ENCODE assay signal across 8 mouse cellular contexts in genomic region chr11:32221951-32222409, GRCm38 (mm10). TPM values are rescaled to one million over a fixed set of nuclear protein-coding genes. Genes with fewer than 3 reads are reported as not detected.
DNase-seq lines count a peak whose midpoint lies in the region; ATAC-seq lines count a peak whose summit lies in the region.

Gene Rhbdf1, minus strand, starts transcription at chr11:32222300.

- under 1% methylated on average over 60 of the region's 72 CpGs for WGBS in neural tube, embryonic 11.5 days
- under 1% methylated on average over 50 of the region's 72 CpGs for WGBS in intestine, embryonic 16.5 days

- no peaks in the 10 kb centered on the region for H3K36me3 ChIP-seq in neural tube, embryonic 11.5 days (ENCODE audit: control insufficient read depth, insufficient read depth, low read length)
- H3K36me3 ChIP-seq in intestine, embryonic 16.5 days (ENCODE audit: control insufficient read depth, insufficient read depth, low read length) = no peaks in the 10 kb centered on the region

- peak; percentile 76 for DNase-seq in neural tube, embryonic 11.5 days (ENCODE audit: low spot score)
- DNase-seq in neural tube, embryonic 10.5 days (ENCODE audit: extremely low spot score, low spot score) = no peak
- peak; percentile 56 for DNase-seq in cerebellum, adult 9-11 months
- no peak for DNase-seq in gonadal fat pad, adult 2 months (ENCODE audit: low read depth)
- DNase-seq in liver = peak; percentile 55
- peak; percentile 43 for DNase-seq in naive thymus-derived CD4-positive, alpha-beta T cell, adult 2 months (ENCODE audit: low read depth)

- H3K4me2 ChIP-seq in neural tube, embryonic 11.5 days (ENCODE audit: low read depth) = peak within 1 kb of the TSS; percentile 99
- peak within 1 kb of the TSS; percentile 72 for H3K4me2 ChIP-seq in intestine, embryonic 16.5 days (ENCODE audit: low read depth, low read length)

- H3K9ac ChIP-seq in neural tube, embryonic 11.5 days (ENCODE audit: low read length) = peak within 1 kb of the TSS; percentile 89
- peak within 1 kb of the TSS; percentile 98 for H3K9ac ChIP-seq in intestine, embryonic 16.5 days (ENCODE audit: low read depth, low read length)

- peak within 1 kb of the TSS; percentile 40 for H3K27ac ChIP-seq in neural tube, embryonic 11.5 days (ENCODE audit: low read depth, low read length)
- H3K27ac ChIP-seq in intestine, embryonic 16.5 days (ENCODE audit: low read length) = peak within 1 kb of the TSS; percentile 98

- no peaks in the 10 kb centered on the region for H3K9me3 ChIP-seq in neural tube, embryonic 11.5 days (ENCODE audit: control insufficient read depth, low read length)
- H3K9me3 ChIP-seq in intestine, embryonic 16.5 days (ENCODE audit: control insufficient read depth, low read length) = no peaks in the 10 kb centered on the region

- H3K4me3 ChIP-seq in neural tube, embryonic 11.5 days (ENCODE audit: low read depth, low read length) = peak within 1 kb of the TSS; percentile 85
- peak within 1 kb of the TSS; percentile 92 for H3K4me3 ChIP-seq in intestine, embryonic 16.5 days (ENCODE audit: low read length)

- peaks cover 6% of the 10 kb centered on the region; the same call in 1 of the 2 replicates for H3K27me3 ChIP-seq in neural tube, embryonic 11.5 days (ENCODE audit: control insufficient read depth, insufficient read depth, low read length)
- H3K27me3 ChIP-seq in intestine, embryonic 16.5 days (replicated peaks; ENCODE audit: control insufficient read depth, insufficient read depth, low read length) = no peaks in the 10 kb centered on the region

- H3K4me1 ChIP-seq in neural tube, embryonic 11.5 days (ENCODE audit: control insufficient read depth, insufficient read depth, low read length) = peaks cover 22% of the 10 kb centered on the region
- H3K4me1 ChIP-seq in intestine, embryonic 16.5 days (ENCODE audit: control insufficient read depth, insufficient read depth, low read length) = peaks cover 67% of the 10 kb centered on the region

- ATAC-seq in neural tube, embryonic 11.5 days (ENCODE audit: insufficient read depth, low FRiP score, low TSS enrichment) = peak; percentile 3; the same call in 1 of the 2 replicates
- peak; percentile 43 for ATAC-seq in intestine, embryonic 16.5 days
- no peak for ATAC-seq in inflammation-experienced regulatory T-cells, adult 6 months

RNA-seq across cellular contexts. Expression of gene Rhbdf1, which starts in this region (rescaled TPM):
- polyA plus RNA-seq in neural tube, embryonic 11.5 days (2014; fragmentation: Nextera tagmentation; extraction: Ambion mirVana) = 24.6 and 24.7 TPM in 2 replicates
- 98.4 and 128 TPM in 2 replicates for polyA plus RNA-seq in gonadal fat pad, adult 2 months (2012; rRNA removed)
- 50.3 and 51.5 TPM in 2 replicates for polyA plus RNA-seq in intestine, embryonic 16.5 days (2015; fragmentation: Nextera tagmentation; extraction: Ambion mirVana)
- under 1 TPM in 1 of 3 experiments, not detected in 2; 0.70 TPM for polyA plus RNA-seq in inflammation-experienced regulatory T-cells, adult 6 months (2017; shearing (Covaris generic))

Comparison
In these comparisons a context has a peak if more than half of its experiments do, and no peak if none do; other contexts are left out.
1. RNA of gene Rhbdf1 (polyA plus RNA-seq): 98.4 to 128 TPM in gonadal fat pad, adult 2 months, 50.3 to 51.5 TPM in intestine, embryonic 16.5 days and 24.6 to 24.7 TPM in neural tube, embryonic 11.5 days; 0.70 TPM in inflammation-experienced regulatory T-cells, adult 6 months; every median in the first group is over 10 times any median in the second.
2. DNase-seq: peak in neural tube, embryonic 11.5 days (single experiment), cerebellum, adult 9-11 months (single experiment), liver (single experiment) and naive thymus-derived CD4-positive, alpha-beta T cell, adult 2 months (single experiment); none in neural tube, embryonic 10.5 days (single experiment) and gonadal fat pad, adult 2 months (single experiment).